Mouse (Mus musculus) adrenal gland, adult 10 weeks (tissue): ENCODE measurements around the gene Skint5. TPM values are rescaled to one million over a fixed set of nuclear protein-coding genes. Genes with fewer than 3 reads are reported as not detected.

Experiments used
- polyA plus RNA-seq: library from polyadenylated mRNA; stranded (reverse); fragments of 350-450 nt; fragmentation: Illumina TruSeq; extraction: RNeasy Lipid Tissue Mini Kit (QIAGEN cat#74804); gene quantifications from one replicate; pipeline ENCODE4 v1.2.3, GENCODE M21; 2014; ENCODE audit warnings: low read depth, low replicate concordance

Gene Skint5
- not detected for polyA plus RNA-seq

DNA sequence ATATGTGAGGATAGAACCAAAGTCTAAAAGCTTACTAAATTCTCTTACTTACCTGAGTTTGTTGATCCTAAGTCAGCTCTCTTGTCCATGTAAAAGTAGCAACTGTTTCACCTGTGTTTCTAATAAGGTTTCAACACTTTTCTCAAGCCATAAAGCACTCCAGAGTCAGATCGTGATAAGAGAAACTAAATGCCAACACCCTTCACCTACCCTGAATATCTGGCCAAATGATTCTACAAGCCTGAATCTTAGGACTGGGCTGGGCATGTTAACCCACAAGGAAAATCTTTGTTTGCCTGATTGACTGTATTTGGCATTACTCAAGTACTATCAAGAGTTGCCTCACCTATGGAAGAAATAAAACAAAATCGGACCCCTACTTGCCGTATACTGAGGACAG, at the start of gene Skint5:
TSS of gene Skint5 (minus strand) at position 101 of the 400 bp plus-strand sequence.

Other genes with a start within 250 kb of the Skint5 start
- not detected for gene Skint11, start 163.9 kb upstream of the Skint5 start, polyA plus RNA-seq